Mouse (Mus musculus) bone marrow, adult 2 months (tissue): ENCODE data around the gene Krt82.

Source experiments
- CTCF ChIP-seq: fragments of 200-500 bp; IDR thresholded peaks from 2 replicates; pipeline ENCODE4 v1.5.1; 2011; ENCODE audit warnings: low read length, control low read depth; ENCODE audit not compliant: control insufficient read depth, insufficient read depth
- POLR2A ChIP-seq: fragments of 200-500 bp; IDR thresholded peaks from 2 replicates; pipeline ENCODE4 v1.6.1; 2011; ENCODE audit warnings: low read depth, mild to moderate bottlenecking, control low read depth, low read length, borderline replicate concordance; ENCODE audit not compliant: control insufficient read depth

GRCm38 (mm10) chr15:101536054-101536850, 14.2 kb downstream of the Krt82 start:
- no peak for TF ChIP-seq POLR2A
- no peak for TF ChIP-seq CTCF
